Mouse (Mus musculus) WW6 (cell line): ENCODE results near the gene Ccdc17.

Experiments
- DNase-seq: peaks from one replicate; pipeline ENCODE4 v3.0.0-alpha.2; 2013; ENCODE audit warnings: low read depth, low spot score

Gene Ccdc17

DNA sequence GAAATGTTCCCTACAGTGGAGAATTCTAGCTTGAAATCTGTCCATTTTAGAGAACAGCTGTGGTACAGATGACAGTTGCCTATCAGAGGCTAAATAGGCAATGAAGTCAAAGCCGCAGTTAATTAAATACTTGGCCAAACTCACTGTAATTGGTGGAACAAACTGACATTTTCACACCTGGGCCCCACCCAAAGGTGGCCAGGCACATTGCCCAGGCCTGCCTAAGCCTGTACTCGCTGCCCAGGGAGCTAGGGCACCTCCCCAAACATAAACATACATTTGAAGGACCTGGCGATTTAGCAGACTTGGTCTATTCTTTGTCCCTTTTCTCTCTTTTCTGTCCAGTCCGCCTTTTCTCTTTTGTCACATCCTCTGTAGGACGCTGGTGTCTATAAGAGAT lies at the start of gene Ccdc17:
Gene Ccdc17 (plus strand): TSS at position 276 of the 400 bp plus-strand sequence.
- DNase-seq, result no peak

DNA sequence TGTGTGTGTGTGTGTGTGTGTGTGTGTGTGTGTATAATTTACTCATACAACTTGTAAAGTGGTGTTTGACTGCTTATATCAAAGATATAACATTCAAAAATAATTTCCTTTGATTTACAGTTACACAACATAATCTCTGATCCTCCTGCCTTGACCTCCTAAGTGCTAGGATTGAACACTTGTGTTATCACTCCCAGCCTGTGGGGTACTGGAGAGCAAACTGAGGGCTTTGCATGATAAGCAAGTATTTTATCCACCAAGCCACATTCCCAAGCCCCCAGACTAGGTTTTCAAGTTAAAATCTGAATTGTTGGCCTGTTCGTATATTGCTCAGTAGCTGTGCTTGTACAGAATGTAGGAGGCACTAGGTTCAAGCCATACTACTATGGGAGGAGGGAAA lies 46.0 kb upstream of the Ccdc17 start:
- DNase-seq, result no peak

DNA sequence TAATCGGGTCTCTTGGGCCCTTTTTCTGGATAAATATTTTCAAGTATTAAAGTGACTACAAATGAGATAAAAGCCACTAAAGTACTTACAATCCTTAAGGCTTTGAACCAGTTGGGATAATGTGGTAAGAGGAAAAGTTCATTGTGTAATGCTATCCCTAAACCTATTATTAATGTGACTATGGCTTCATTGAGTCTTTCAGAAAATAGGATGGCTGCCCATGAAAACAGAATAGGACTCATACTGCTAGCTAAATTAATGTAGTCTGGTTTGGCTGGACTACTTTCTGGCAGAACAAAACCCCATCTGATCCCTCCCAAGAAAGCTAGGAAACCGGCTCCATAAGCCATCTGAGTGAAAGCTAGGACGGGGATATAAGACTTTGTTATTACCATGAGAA lies 43.4 kb upstream of the Ccdc17 start:
- DNase-seq, result no peak

DNA sequence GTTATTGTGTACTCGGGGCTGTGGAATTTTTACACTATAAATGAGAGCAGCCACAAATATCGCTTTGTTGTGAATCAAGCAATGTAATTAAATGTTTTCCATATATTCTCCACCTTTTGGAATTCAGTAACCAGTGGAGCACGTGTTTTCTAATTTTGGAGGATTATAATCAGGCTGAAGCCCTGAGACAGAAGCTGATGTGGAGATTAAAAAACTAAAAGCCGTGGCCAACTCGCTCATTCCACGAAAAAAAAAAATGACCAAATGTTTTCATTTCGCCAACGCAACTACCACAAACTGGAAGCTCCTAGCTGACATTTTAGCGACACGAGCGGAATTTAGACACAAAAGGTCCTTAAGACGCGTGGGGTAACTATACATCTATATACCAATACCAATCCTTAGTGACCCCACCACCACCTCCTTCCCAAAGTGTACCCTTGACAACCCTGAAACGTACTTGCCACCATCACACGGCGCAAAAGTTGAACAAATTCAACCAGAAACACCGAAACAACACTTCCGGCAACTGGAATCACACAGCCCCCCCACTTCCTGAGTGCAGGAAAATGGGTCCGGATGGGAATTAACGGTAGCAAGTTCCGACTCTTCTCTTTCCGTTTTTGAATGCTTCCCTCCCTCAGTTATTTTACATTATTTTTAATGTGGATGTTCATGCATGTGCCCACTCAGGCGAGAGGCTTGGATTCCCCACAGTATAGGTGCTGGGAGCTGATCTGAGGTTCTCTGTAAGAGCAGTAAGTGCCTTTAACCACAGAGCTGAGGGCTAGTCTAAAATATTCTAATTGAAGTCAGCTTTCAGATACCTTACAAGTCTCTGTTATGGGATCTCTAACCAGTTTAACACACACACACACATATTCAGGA lies 40.8 kb upstream of the Ccdc17 start, which contains the start of gene Tmem69:
Gene Tmem69 (minus strand): TSS at position 524 of the 888 bp plus-strand sequence.
- peak; percentile 49 for DNase-seq

DNA sequence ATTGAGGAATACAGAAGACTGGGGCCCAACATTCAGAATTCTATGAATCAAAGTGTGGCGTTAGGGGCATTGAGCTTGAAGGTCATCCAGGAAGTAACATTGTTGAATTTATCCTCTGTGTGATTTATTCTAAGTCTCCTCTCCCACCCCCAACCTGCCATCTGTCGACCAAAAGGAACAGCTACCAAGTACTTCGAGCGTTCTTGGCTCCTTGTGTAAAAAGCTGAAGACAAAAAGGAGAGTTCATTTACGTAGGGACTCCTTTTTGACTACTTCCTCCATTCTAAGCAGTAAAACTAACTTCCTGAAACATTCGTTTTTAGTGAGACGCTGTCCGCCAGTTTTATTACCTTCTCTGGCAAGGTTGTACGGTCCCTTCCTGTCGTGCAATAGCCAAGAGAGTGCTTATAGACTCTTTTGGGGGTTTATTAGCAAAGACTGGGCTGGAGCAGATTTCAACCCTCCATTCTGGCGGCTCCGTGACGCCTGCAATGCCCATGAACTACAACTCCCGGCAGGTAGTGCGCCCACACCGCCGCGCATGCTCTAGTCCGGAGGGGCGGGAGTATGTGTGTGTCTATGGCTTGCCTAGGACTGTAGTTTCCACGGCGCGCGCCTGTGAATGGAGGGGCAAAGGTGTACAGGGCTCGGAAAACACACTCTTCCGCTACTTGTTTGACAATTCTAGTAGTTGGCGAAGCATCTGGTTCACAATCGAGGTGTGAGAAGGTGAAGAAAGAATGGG lies 39.7 kb upstream of the Ccdc17 start:
- DNase-seq, result peak; percentile 84

DNA sequence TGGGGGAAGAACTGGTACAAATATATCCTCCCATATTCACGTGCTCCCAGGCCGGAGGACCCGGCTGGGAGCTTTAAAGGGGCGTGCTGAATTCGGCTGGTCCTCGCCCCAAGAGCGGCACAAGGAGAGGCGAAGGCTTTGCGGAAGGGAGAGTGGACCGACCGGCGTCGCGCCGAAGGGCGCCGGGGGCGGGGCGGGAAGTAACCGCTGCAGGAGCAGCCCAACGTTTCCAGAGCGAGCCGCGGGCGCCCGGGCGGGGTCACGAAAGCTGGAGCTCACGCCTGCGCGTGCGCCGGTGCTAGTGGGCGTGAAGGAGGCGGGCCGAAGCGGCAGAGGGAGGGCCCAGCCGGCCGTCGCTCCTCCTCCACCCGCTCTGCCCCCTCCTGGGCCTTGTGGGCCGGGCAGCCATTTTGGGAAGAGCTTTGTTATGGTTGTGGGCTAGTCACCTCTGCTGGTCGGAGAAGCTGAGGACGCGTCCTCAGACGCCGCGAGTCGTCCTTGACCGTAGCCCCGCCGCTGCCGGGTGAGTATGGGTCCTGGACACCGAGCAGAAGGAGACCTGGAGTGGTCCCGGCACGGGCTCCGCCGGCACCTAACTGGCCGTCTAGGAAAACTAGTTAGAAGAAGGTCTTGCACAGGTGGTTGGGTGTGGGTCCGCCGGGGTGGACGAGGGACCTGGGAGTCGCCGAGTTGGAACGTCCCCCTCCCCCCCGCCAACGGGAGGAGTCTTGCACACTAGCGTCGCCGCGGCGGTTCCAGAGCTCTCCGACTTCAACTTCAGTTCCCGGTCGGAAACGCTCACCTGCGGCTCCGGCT lies 38.9 kb upstream of the Ccdc17 start, which contains the start of gene Gpbp1l1:
Gene Gpbp1l1 (plus strand): TSS at position 353 of the 816 bp plus-strand sequence.
- DNase-seq, result peak; percentile 87

DNA sequence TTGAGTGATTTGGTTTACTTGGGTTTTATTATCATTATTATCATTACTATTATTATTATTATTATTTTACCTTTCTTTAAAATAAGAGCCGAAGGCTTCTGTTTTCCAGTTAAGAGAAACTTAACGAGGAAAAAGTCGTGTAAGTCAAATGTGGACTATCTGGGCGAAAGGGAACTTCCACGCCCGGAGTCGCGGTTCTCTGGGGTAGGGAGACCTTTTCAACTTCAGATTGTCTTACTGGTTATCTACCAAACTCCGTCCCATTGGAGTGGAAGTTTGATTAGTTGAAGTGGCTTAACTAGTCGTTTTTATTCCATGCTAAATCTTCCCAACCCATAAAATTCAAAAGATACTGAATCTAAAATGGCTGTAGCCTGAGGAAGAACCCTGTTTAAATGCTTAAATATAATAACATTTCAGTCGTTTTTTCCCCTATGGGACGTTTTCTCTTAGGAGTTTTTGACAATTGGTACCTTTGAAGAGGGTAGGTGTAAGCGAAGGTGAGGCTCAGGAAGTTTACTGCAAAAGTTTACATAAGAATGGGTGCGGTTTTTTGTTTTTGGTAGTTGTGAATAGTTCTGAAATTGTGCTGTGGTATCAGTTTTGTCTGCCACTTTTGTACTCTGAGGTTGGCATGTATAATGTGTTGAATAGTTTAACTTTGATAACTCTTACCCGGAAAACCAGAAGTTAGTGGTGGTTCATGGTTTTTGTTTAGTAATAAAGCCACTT lies 38.1 kb upstream of the Ccdc17 start:
- DNase-seq, result no peak

DNA sequence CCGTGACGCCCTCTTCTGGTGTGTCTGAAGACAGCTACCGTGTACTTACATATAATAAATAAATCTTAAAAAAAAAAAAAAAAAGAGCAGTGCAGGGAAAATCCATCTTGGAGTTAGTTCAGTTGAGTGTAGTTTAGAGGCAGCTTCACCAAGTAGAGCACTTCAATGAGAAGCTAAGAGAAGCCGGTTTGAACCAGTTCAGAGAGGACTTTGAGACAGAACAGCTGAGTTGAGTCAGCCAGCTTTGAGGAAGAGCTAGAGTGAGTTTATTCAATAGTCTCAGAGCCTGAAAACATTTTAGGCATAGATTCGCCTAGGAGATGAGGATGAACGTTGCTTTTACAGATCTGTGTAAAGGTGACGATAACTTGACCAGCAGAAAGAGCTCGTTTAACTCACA lies 661 bp upstream of the Ccdc17 start:
- DNase-seq, result no peak

DNA sequence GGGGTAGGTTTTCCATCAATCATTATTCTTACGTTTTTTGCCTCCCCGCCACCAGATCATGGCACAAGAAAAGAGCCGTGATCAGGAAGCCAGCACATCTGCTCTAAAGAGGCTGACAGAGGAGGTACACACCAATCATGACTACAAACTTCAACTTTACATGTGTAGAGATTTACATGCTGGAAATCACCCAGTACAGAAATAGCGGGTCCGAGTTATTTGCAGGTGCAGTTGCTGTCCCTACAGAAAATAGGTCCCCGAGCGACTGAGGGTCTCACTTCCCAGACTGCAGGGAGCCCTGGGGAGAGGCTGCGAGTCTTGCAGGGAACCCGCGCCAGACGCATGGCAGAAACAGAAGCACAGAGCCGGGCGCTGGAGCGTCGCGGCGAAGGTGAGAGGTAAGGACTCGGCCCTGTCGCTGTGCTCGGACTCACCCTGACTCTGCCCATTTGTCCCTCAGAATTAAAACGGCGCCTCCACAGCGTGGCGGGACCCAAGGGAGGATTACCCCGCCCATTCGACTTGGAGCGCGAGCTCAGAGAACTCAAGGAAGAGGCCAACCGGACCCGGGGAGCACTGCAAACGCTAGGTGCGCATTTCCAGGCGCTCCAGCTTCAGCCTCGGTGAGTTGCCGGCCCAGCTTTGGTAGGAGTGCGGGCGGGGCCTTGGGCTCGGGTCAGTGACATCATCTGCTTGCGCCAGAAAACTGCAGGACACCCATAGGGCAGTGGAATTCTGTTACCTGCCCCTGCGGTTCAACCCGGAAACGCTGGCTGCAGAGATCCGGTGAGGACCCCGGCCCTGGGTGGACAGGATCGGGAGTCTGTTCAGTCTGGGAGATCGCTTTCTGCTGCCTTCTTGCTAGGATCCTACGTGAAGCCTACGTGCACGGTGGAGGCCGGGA lies 776 bp downstream of the Ccdc17 start:
- peak; percentile 89 for DNase-seq

DNA sequence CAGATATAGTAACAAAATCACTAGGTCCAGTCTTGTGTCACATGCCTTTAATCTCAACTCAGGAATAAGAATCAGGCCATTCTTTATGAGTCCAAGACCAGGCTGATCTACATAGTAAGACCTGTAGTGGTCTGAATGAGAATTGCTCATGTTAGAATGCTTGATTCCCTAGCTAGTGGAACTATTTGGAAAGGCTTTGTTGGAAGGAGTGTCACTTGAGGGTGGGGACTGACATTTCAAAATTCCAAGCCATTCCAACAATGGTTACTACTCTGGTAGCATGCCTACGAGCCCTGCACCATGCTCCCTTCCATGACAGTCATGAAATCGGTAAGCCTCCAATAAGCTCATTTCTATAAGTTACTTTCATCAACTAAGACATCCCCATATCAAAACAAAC lies 16.2 kb downstream of the Ccdc17 start:
- DNase-seq, result no peak

DNA sequence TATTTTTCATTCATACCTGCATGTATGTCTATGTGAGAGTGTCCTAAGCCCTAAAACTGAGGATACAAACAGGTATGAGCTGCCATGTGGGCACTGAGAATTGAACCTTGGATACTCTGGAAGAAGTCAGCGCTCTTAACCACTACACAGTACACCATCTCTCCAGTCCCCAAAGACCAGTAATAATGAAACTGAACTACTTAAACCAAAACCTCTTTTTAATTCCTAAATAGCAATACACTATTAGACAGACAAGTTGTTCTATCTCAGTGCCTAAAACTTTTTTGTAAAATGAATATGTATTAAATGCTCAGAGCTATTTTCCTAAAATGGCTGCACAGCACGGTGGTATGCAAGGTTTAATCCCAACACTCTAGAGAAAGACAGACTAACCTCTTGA lies 18.8 kb downstream of the Ccdc17 start:
- no peak for DNase-seq

DNA sequence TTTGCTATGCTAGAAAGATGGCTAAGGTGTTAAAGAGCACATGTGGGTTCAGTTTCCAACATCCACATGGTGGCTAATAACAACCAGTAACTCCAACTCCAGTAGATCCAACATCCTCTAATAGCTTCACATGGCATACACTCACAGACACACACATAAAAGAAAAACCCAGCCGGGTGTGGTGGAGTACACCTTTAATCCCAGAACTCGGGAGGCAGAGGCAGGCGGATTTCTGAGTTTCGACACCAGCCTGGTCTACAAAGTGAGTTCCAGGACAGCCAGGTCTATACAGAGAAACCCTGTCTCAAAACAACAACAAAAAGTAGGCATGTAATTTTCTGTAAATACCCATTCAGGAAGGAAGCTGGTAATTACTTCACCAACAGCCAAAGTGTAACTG lies 28.4 kb downstream of the Ccdc17 start:
- DNase-seq, result no peak

DNA sequence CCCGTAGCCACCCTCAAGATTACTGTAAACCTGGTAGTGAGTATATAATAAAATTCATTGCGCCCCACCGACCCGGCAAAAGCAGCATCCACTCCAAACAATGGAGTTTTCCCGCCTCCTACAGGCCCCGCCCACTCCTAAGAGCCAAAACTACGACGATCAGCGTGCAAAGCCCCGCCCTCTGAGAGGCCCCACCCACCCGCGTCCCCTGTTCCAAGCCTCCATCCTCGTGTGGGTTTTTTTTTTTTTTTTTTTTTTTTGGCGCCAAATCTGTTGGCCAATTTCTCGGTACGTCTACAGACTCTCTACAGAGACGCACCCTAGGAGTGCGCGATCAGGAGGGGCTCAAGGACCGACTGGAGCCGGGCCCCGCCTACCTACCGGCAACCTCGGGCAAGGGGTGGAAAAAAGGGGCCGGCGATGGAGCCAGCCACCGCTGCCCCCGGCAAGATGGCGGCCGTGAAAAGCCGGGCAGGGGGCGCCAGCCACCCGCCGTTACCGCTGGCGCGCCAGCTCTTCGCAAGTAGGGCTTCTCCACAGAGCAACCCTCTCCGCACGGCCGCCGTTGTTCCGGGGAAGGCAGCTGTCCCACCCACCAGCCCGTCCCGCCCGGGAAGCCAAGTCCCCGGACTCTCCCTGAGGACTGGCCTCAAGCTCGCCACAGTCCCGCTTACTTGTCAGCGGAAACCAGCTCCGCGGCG lies 30.4 kb downstream of the Ccdc17 start:
- DNase-seq, result peak; percentile 67

DNA sequence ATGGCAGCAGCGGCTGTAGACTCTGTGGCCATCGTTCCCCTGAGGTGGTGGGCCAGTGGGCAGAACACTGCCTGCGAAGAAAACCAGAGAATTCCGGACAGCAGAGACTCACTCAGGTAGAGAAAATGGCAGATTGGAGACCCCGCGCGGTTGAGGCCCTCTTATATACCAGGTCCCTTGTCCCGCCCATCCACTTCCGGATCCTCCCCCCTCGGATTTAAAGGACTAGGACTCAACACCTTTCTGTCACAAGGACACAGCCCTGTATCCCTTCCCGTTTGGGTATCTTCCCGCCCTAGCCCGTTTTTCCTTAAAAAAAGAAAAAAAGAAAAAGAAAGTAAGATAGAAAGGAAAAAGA lies 30.9 kb downstream of the Ccdc17 start:
- peak; percentile 76 for DNase-seq

DNA sequence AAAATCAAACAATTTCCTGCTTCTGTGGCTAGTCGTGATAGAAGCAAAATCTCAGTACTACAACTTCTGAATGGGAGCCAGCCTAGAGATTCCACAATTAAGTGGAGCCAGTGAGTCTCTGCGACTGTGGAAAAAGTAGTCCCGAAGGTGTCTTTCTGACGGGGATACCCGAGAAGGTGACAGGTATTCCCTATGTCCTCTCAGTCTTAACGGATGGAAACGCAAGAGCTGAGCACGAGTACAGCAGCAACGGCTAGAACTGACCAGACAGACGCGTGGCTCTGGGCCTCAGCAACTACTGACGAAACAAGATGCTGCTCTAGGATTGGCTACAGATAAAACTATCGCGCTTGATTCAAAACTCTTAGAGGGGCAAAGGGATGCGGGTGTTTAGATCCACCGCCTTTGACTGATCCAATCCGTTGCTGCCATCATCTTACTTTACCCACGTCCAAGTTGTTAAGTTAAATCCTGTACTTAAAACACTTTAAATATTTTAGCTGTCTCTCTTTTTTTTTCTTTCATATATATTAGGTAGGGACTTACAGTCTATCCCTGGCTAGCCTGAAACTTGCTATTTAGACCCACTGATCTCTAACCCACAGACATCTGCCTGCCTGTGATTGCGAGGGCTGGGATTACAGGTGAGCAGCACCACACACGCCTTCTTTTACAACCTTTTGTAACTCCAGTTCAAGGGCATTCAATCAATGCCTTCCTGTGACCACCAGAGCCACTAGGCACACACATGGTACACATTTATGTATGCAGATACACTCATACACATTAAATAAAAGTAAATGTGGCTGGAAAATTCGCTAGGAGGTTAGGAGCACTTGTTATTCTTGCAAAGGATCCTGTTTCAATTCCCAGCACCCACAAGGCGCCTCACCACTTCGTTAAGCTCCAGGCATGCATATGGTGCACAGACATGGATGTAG lies 31.5 kb downstream of the Ccdc17 start, which contains the start of gene Nasp:
Gene Nasp (minus strand): TSS at position 220 of the 941 bp plus-strand sequence.
- DNase-seq, result peak; percentile 47

DNA sequence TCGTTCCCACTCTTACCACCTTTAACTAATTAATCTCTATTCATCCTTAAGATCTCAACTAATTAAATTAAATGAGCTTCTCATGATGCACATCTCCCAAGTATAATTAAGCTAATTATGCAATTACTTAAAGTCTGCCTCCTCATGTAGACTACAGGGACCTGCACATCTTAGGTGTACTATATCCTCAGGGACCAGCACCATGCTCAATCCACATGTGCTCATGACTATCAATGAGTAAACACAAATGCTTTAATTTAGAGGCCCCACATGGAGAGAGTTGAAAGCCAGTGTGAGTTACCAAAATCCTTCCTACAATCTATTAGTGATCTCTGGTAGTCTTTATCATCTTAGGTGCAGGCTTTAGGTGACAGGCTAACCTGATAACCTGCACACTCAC lies 38.7 kb downstream of the Ccdc17 start:
- no peak for DNase-seq

DNA sequence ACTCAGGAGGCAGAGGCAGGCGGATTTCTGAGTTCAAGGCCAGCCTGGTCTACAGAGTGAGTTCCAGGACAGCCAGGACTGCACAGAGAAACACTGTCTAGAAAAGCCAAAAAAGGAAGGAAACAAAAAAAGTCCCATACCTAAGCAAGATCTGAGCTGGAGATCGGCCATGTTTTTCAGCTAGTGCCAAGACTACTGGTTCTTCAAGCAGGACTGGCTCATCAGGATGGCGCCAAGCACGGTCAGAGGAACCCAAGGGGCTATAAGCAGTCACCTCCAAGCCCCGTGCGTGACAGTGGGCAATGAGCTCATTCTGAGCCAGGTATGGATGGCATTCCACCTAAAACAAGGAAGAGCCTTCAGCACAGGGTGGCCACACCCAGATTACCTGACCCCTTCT lies 42.4 kb downstream of the Ccdc17 start:
- DNase-seq, result no peak

DNA sequence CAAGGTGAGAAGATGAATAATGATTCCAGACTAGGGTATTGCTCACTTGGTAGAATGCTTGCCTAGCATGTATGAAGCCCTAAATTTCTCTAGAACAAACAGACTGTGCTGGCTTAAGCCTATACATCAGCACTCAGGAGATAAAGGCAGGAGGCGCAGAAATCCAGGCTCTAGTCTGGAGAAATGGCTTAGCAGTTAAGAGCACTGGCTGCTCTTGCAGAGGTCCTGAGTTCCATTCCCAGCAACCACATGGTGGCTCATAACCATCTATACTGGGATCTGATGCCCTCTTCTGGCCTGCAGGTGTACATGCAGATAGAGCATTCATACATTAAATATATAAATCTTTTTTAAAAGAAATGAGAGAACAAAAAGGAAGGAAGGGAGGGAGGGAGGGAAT lies 45.6 kb downstream of the Ccdc17 start:
- no peak for DNase-seq
